15 mouse cellular contexts compared by ENCODE assay signal in genomic region chr13:33561625-33562024, GRCm38 (mm10).
DNase-seq lines count a peak whose midpoint lies in the region; ATAC-seq and TF ChIP-seq lines count a peak whose summit lies in the region.
"Had no signal": no experiment of that assay in that cellular context is flagged by ENCODE, and none has a peak within 500 bp of the region (broad histone marks: within the 10 kb centered on the region; RNA-seq: fewer than 3 reads in every experiment).

No protein-coding gene starts in this region.

- peak; percentile 49 for DNase-seq in adrenal gland, adult 2 months
- no peak for DNase-seq in adrenal gland, postnatal 36 days
- no peak for DNase-seq in lung, embryonic 14.5 days
- DNase-seq in lung, postnatal 14 days = no peak
- DNase-seq in ZHBTc4 (ENCODE audit: low read depth, low spot score) = peak; percentile 49
- DNase-seq in yolk sac, embryonic 10.5 days (ENCODE audit: low spot score) = peak; percentile 24
- no peak for DNase-seq in ovary, postnatal 36 days (ENCODE audit: low spot score)
- DNase-seq: cerebellum, postnatal 36 days; liver, embryonic 13.5 days; thymus, postnatal 14 days had no signal

- H3K27ac ChIP-seq in lung, embryonic 14.5 days (ENCODE audit: low read depth) = no peak overlapping the region
- no peak overlapping the region for H3K27ac ChIP-seq in midbrain, embryonic 13.5 days
- H3K27ac ChIP-seq: forebrain, embryonic 10.5 days; kidney, postnatal 0 days; layer of hippocampus, adult 2 months; liver, embryonic 13.5 days; stomach, embryonic 15.5 days had no signal

- no peak overlapping the region for H3K4me3 ChIP-seq in lung, embryonic 14.5 days (ENCODE audit: low read depth, low read length)
- H3K4me3 ChIP-seq in midbrain, embryonic 13.5 days (replicated peaks) = no peak overlapping the region
- H3K4me3 ChIP-seq: forebrain, embryonic 10.5 days; layer of hippocampus, adult 2 months; liver, embryonic 13.5 days; stomach, embryonic 15.5 days had no signal

- H3K4me2 ChIP-seq in lung, embryonic 14.5 days = no peak overlapping the region
- no peak overlapping the region for H3K4me2 ChIP-seq in midbrain, embryonic 13.5 days (replicated peaks)
- H3K4me2 ChIP-seq: liver, embryonic 13.5 days; stomach, embryonic 15.5 days had no signal

- TF ChIP-seq CTCF in lung, embryonic 14.5 days (IDR thresholded peaks at IDR 0.05; ENCODE audit: low read depth) = peak; percentile 24; the same call in 1 of the 2 replicates

- ATAC-seq in lung, embryonic 14.5 days (ENCODE audit: insufficient read depth) = no peak
- ATAC-seq in midbrain, embryonic 13.5 days = no peak

- no peaks in the 10 kb centered on the region for H3K9me3 ChIP-seq in lung, embryonic 14.5 days (ENCODE audit: low read depth, low read length)
- H3K9me3 ChIP-seq in midbrain, embryonic 13.5 days = peaks cover 60% of the 10 kb centered on the region
- H3K9me3 ChIP-seq: stomach, embryonic 15.5 days had no signal

- H3K9ac ChIP-seq in lung, embryonic 14.5 days = no peak overlapping the region
- H3K9ac ChIP-seq in midbrain, embryonic 13.5 days (replicated peaks) = no peak overlapping the region
- H3K9ac ChIP-seq: liver, embryonic 13.5 days; stomach, embryonic 15.5 days had no signal

- 69% methylated on average over 3 of the region's 3 CpGs for WGBS in lung, embryonic 14.5 days
- WGBS in midbrain, embryonic 13.5 days = 75% methylated on average over 3 of the region's 3 CpGs

- no peaks in the 10 kb centered on the region for H3K4me1 ChIP-seq in lung, embryonic 14.5 days (ENCODE audit: insufficient read depth)
- no peaks in the 10 kb centered on the region for H3K4me1 ChIP-seq in midbrain, embryonic 13.5 days (replicated peaks)
- H3K4me1 ChIP-seq: forebrain, embryonic 10.5 days; liver, embryonic 13.5 days; stomach, embryonic 15.5 days had no signal

- no peaks in the 10 kb centered on the region for H3K36me3 ChIP-seq in lung, embryonic 14.5 days (ENCODE audit: insufficient read depth)
- H3K36me3 ChIP-seq in midbrain, embryonic 13.5 days = no peaks in the 10 kb centered on the region
- H3K36me3 ChIP-seq: forebrain, embryonic 10.5 days; liver, embryonic 13.5 days; stomach, embryonic 15.5 days had no signal

- H3K27me3 ChIP-seq in lung, embryonic 14.5 days (ENCODE audit: insufficient read depth, low read length) = no peaks in the 10 kb centered on the region
- H3K27me3 ChIP-seq in midbrain, embryonic 13.5 days = no peaks in the 10 kb centered on the region
- H3K27me3 ChIP-seq: liver, embryonic 13.5 days; stomach, embryonic 15.5 days had no signal

Comparison
In these comparisons a context has a peak if more than half of its experiments do, and no peak if none do; other contexts are left out.
1. DNase-seq: peak in adrenal gland, adult 2 months (single experiment), ZHBTc4 (single experiment) and yolk sac, embryonic 10.5 days (single experiment); none in adrenal gland, postnatal 36 days (0 of 2), lung, embryonic 14.5 days (single experiment), lung, postnatal 14 days (single experiment) and ovary, postnatal 36 days (single experiment).